In genomic region chr4:152920261-152920660, GRCm38 (mm10) we compare ENCODE assay signal across 33 mouse cellular contexts.
"Had no signal": no experiment of that assay in that cellular context is flagged by ENCODE, and none has a peak within 500 bp of the region (broad histone marks: within the 10 kb centered on the region; RNA-seq: fewer than 3 reads in every experiment).

No protein-coding gene starts in this region.

- H3K36me3 ChIP-seq: heart, embryonic 10.5 days; heart, embryonic 12.5 days; heart, embryonic 13.5 days; heart, embryonic 15.5 days; hindbrain, embryonic 10.5 days; hindbrain, embryonic 12.5 days; hindbrain, embryonic 13.5 days; hindbrain, embryonic 15.5 days; kidney, embryonic 15.5 days had no signal

- H3K27ac ChIP-seq: heart, adult 2 months; heart, embryonic 10.5 days; heart, embryonic 13.5 days; heart, embryonic 15.5 days; hindbrain, embryonic 10.5 days; hindbrain, embryonic 12.5 days; hindbrain, embryonic 13.5 days; hindbrain, embryonic 14.5 days; hindbrain, embryonic 15.5 days; hindbrain, postnatal 0 days; kidney, embryonic 15.5 days; kidney, postnatal 0 days; layer of hippocampus, adult 2 months had no signal

- H3K4me3 ChIP-seq: heart, adult 2 months; heart, embryonic 10.5 days; heart, embryonic 12.5 days; heart, embryonic 13.5 days; heart, embryonic 15.5 days; hindbrain, embryonic 10.5 days; hindbrain, embryonic 12.5 days; hindbrain, embryonic 13.5 days; hindbrain, embryonic 15.5 days; kidney, embryonic 15.5 days; layer of hippocampus, adult 2 months had no signal

- H3K4me2 ChIP-seq: heart, embryonic 11.5 days; heart, embryonic 12.5 days; heart, embryonic 13.5 days; heart, embryonic 15.5 days; hindbrain, embryonic 12.5 days; hindbrain, embryonic 13.5 days; hindbrain, embryonic 14.5 days; hindbrain, embryonic 15.5 days; kidney, embryonic 15.5 days had no signal

- H3K4me1 ChIP-seq: heart, embryonic 10.5 days; heart, embryonic 12.5 days; heart, embryonic 13.5 days; heart, embryonic 15.5 days had no signal

- DNase-seq: heart, adult 2 months; heart, postnatal 10 days; heart, postnatal 14 days; heart, postnatal 36 days; heart, postnatal 4 days; kidney, adult 11 months; kidney, adult 18-20 months; kidney, adult 2 months; kidney, adult 8-10 months; kidney, adult 9 months; kidney, postnatal 10 days; kidney, postnatal 14 days; kidney, postnatal 25 days; kidney, postnatal 36 days; kidney, postnatal 4 days; layer of hippocampus, adult 9-11 months; layer of hippocampus, postnatal 36 days had no signal

- H3K9ac ChIP-seq: heart, embryonic 12.5 days; heart, embryonic 13.5 days; heart, embryonic 15.5 days; hindbrain, embryonic 12.5 days; hindbrain, embryonic 13.5 days; hindbrain, embryonic 14.5 days; hindbrain, embryonic 15.5 days; kidney, embryonic 15.5 days had no signal

- H3K27me3 ChIP-seq: heart, embryonic 15.5 days; hindbrain, embryonic 12.5 days; hindbrain, embryonic 15.5 days; kidney, embryonic 15.5 days had no signal

- ATAC-seq: hindbrain, embryonic 16.5 days; hindbrain, postnatal 0 days; inflammation-experienced regulatory T-cells, adult 6 months had no signal

- H3K9me3 ChIP-seq: heart, embryonic 10.5 days; heart, embryonic 13.5 days; heart, embryonic 15.5 days; hindbrain, embryonic 12.5 days; hindbrain, embryonic 13.5 days; hindbrain, embryonic 15.5 days; kidney, embryonic 15.5 days had no signal
